9 mouse cellular contexts compared by ENCODE assay signal in genomic region chr3:27430621-27431263, GRCm38 (mm10). TPM values are rescaled to one million over a fixed set of nuclear protein-coding genes. Genes with fewer than 3 reads are reported as not detected.
DNase-seq lines count a peak whose midpoint lies in the region; ATAC-seq and TF ChIP-seq lines count a peak whose summit lies in the region.
"Had no signal": no experiment of that assay in that cellular context is flagged by ENCODE, and none has a peak within 500 bp of the region (broad histone marks: within the 10 kb centered on the region; RNA-seq: fewer than 3 reads in every experiment).

No protein-coding gene starts in this region.

- H3K4me2 ChIP-seq in intestine, postnatal 0 days (replicated peaks; ENCODE audit: low read depth): no peak overlapping the region
- H3K4me2 ChIP-seq: liver, embryonic 13.5 days had no signal

- 77% methylated on average over 13 of the region's 13 CpGs for WGBS in intestine, postnatal 0 days

- H3K27me3 ChIP-seq in intestine, postnatal 0 days (replicated peaks; ENCODE audit: control insufficient read depth, insufficient read depth, low read length): no peaks in the 10 kb centered on the region
- H3K27me3 ChIP-seq: liver, embryonic 13.5 days had no signal

- intact Hi-C loops in left cerebral cortex, postnatal 14 days (cut with DNase I): no loop called here

- no peaks in the 10 kb centered on the region for H3K9me3 ChIP-seq in intestine, postnatal 0 days (ENCODE audit: control insufficient read depth)
- H3K9me3 ChIP-seq: liver, embryonic 13.5 days had no signal

- DNase-seq in left cerebral cortex, postnatal 14 days (ENCODE audit: low spot score in 2 of 2): peak; percentile 28 to 33
- no peak for DNase-seq in left cerebral cortex, adult 18-20 months (ENCODE audit: low spot score in 2 of 2)
- peak; percentile 76 for DNase-seq in adrenal gland, adult 8-10 months
- DNase-seq in cerebellum, postnatal 36 days: peak; percentile 48 to 56
- peak; percentile 66 for DNase-seq in testis, postnatal 10 days (ENCODE audit: low spot score)
- DNase-seq in thymus, postnatal 14 days: no peak
- DNase-seq: liver, embryonic 13.5 days had no signal

- H3K9ac ChIP-seq in intestine, postnatal 0 days (ENCODE audit: low read depth, low read length): no peak overlapping the region
- H3K9ac ChIP-seq: liver, embryonic 13.5 days had no signal

- peak; percentile 46 for ATAC-seq in intestine, postnatal 0 days
- no peak for ATAC-seq in CD4-positive, CD25-positive, alpha-beta regulatory T cell, adult 4 months

- peaks cover 35% of the 10 kb centered on the region for H3K36me3 ChIP-seq in intestine, postnatal 0 days (ENCODE audit: control insufficient read depth, insufficient read depth)

- H3K4me3 ChIP-seq in intestine, postnatal 0 days (ENCODE audit: low read depth, low read length): no peak overlapping the region
- H3K4me3 ChIP-seq: liver, embryonic 13.5 days had no signal

- H3K27ac ChIP-seq in intestine, postnatal 0 days (ENCODE audit: low read depth, low read length): peak overlapping the region; percentile 41; the same call in 1 of the 2 replicates
- H3K27ac ChIP-seq: liver, embryonic 13.5 days had no signal

- no peaks in the 10 kb centered on the region for H3K4me1 ChIP-seq in intestine, postnatal 0 days (replicated peaks; ENCODE audit: control insufficient read depth, insufficient read depth, low read length)
- H3K4me1 ChIP-seq: liver, embryonic 13.5 days had no signal

- no peak for TF ChIP-seq CTCF in intestine, postnatal 0 days (IDR thresholded peaks at IDR 0.05; ENCODE audit: low read depth)

RNA-seq across cellular contexts. Expression of gene Ghsr, which starts 59.6 kb away (rescaled TPM):
- total RNA-seq in left cerebral cortex, postnatal 14 days (2021): under 1 TPM; 0.20 to 0.27 TPM
- total RNA-seq in left cerebral cortex, adult 18-20 months (2021): under 1 TPM; 0.12 to 0.14 TPM
- under 1 TPM in 1 of 4 experiments, not detected in 3; 0.06 TPM for total RNA-seq in adrenal gland, adult 8-10 months (2022)
- 0.04 TPM in 1 of 2 replicates, not detected in the other for polyA plus RNA-seq in intestine, postnatal 0 days (2015; fragmentation: Nextera tagmentation; extraction: Ambion mirVana)
- polyA plus RNA-seq in CD4-positive, CD25-positive, alpha-beta regulatory T cell, adult 4 months (2017; shearing (Covaris generic)): not detected
- polyA plus RNA-seq: liver, embryonic 13.5 days had no signal

Comparison
In these comparisons a context has a peak if more than half of its experiments do, and no peak if none do; other contexts are left out.
1. DNase-seq: peak in left cerebral cortex, postnatal 14 days (2 of 2), adrenal gland, adult 8-10 months (single experiment), cerebellum, postnatal 36 days (2 of 2) and testis, postnatal 10 days (single experiment); none in left cerebral cortex, adult 18-20 months (0 of 2) and thymus, postnatal 14 days (single experiment).